Mouse (Mus musculus): ENCODE measurements around the gene Phf19. TPM values are rescaled to one million over a fixed set of nuclear protein-coding genes. Genes with fewer than 3 reads are reported as not detected.

The Phf19 gene
- polyA plus RNA-seq (2017; shearing (Covaris generic)), result 1 to 10 TPM; 1.9 TPM

GRCm38 (mm10) chr2:34913218-34914068 lies at the start of gene Phf19:
Gene Phf19, minus strand, starts transcription at chr2:34914026.
- peak; percentile 59 for ATAC-seq

GRCm38 (mm10) chr2:34963371-34963956 lies 49.6 kb upstream of the Phf19 start:
- peak; percentile 64 for ATAC-seq

- peak; percentile 59 for ATAC-seq
Observed at GRCm38 (mm10) chr2:34962893-34963292, 49.1 kb upstream of the Phf19 start.

DNA sequence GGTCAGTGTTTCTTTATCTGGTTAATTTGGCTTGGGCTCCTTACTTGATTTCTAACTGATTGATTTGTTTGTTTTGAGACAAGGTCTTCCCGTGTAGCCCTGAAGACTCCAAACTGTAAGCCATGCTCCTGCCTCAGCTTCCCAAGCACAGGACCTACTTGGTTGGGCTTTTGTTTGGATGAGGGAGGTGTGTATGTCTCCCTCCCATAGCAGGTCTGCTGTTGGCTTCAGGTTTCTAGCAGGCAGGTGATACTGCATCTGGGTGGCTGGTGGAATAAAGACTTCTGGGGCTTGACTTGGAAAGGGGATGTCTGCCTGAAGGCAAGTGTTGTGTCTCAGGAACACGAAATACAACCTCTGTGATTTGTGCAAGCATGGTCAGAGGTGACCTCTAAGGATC lies 48.4 kb upstream of the Phf19 start:
- ATAC-seq, result no peak

- peak; percentile 7 for ATAC-seq
Observed at GRCm38 (mm10) chr2:34961481-34962036, 47.7 kb upstream of the Phf19 start, which contains the start of gene Traf1. Gene Traf1, minus strand, starts transcription at chr2:34961772.

- ATAC-seq, result no peak
Observed at GRCm38 (mm10) chr2:34960966-34961365, 47.1 kb upstream of the Phf19 start.

- no peak for ATAC-seq
Observed at GRCm38 (mm10) chr2:34960466-34960865, 46.6 kb upstream of the Phf19 start.

DNA sequence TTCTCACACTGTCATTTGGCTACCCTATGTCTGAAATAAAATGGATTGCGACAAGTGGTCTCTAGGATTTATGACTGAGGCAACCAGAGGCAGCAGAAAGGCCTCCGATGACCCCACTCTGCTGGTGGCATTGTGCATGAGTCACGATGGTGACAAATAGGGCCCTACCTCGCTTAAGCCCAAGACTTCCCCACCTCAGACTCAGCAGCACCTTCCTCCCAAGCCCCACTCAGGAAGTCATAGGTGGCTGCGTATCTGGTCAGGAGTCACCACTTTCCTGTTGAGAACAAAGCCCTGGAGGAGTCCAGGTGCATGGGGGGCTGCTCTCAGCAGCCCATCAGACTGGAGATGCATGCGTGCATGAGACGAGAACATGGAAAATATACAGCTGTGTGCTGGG lies 44.8 kb upstream of the Phf19 start:
- ATAC-seq, result peak; percentile 2

GRCm38 (mm10) chr2:34958036-34958435 lies 44.2 kb upstream of the Phf19 start:
- peak; percentile 40 for ATAC-seq

DNA sequence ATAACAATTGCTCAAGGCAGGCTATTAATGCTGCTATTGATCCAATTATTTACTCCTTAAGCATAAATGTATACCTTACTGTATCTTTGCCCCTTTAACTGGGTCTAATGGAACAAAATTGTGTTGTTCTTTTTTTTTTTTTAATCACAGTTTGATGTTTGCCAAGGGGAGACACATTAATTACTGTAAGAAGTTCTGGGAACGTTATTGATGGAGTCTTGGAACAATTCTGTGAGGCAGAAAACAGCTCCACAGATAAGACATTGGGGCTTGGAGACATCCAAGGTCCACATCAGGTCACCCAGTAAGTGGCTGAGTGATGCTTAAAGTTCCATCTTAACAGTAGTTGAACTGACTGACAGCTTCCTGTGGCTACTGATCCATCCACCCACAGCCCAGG lies 43.6 kb upstream of the Phf19 start:
- no peak for ATAC-seq

DNA sequence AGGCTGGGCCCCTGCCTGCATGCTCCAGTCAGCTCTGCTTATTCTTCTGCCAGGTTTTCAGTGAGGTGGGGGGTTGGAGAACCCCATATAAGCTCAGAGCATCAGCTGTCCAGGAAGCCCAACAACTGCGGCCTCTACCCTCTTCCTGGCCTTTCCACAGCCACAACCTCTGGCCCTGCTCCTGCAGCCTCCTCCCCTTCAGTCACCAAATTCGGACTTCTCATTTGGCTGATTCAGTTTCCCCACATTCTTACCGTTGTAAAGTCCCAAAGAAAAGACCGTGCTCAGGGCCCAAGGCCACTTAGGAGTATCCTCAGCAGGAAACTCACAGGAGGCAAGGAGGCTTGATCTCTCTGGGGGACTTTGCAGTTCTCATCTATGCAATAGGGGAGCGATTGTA lies 43.1 kb upstream of the Phf19 start:
- no peak for ATAC-seq

- ATAC-seq, result peak; percentile 11
Observed at GRCm38 (mm10) chr2:34954344-34954743, 40.5 kb upstream of the Phf19 start.

DNA sequence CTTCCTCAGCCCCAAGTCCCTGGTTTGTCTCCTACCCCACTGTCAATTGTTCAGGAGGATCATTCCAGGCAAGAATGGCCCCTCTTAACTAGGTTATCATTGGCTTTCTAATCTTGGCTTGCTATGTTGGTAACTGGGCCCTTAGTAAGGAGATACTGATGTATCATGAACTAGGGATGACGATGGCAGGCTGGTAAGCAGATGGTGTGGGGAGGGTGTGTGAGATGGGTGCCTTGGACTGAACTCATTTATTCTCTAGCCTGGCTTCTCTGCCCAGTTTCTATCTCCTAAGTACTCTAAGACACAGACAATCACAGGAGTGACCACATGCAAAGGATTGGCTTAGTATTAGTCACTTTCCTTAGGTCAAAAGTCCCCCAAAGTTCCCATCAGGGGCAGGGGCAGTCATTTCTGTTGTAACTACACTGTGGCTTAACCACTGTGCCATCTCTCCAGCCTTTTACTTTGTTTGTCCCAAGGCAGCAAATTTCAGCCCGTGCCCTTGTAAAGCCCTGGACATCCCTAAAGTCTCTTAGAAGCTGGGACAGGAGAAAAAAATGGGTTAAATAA lies 39.8 kb upstream of the Phf19 start:
- no peak for ATAC-seq

DNA sequence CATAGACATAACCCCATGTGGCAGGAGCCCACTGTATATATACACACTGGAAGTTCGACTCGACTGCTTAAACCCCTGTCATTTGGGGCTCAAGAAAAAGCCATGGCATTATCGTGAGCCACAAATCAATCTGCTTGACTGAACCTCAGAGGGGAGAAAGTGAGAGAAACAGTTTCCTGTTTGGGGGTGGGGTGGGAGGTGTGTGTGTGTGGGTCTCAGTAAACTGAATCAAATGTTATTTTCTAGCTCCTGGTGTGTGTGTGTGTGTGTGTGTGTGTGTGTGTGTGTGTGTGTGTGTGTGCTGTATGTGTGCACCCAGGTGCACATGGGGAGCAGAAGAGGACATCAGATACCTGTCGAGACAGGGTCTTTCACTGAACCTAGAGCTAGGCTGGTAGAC lies 39.2 kb upstream of the Phf19 start:
- peak; percentile 38 for ATAC-seq

GRCm38 (mm10) chr2:34951469-34951868 lies 37.6 kb upstream of the Phf19 start:
- no peak for ATAC-seq

DNA sequence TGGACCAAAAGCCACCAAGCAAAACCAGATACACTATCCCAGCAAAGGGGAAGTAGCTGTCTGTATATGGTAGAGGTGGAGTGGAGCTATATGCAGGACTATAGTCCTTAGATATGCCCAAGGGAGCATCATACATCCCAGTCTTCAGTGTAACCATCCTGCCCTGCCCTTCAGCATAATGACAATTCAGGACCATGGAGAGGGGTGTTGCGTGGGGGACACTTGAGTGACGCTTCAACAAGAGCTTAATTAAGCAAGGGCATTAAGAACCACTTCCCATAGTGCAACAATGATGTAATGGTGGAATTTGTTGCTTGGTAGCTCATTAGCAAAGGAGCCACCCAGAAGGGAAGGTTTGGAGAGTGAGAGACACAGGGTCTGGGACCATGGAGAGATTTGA lies 34.8 kb upstream of the Phf19 start:
- no peak for ATAC-seq

GRCm38 (mm10) chr2:34946046-34946445 lies 32.2 kb upstream of the Phf19 start:
- ATAC-seq, result no peak

- ATAC-seq, result peak; percentile 31
Observed at GRCm38 (mm10) chr2:34945580-34945979, 31.8 kb upstream of the Phf19 start.

GRCm38 (mm10) chr2:34944761-34945160 lies 30.9 kb upstream of the Phf19 start:
- ATAC-seq, result peak; percentile 92

- no peak for ATAC-seq
Observed at GRCm38 (mm10) chr2:34943556-34944120, 29.8 kb upstream of the Phf19 start.

DNA sequence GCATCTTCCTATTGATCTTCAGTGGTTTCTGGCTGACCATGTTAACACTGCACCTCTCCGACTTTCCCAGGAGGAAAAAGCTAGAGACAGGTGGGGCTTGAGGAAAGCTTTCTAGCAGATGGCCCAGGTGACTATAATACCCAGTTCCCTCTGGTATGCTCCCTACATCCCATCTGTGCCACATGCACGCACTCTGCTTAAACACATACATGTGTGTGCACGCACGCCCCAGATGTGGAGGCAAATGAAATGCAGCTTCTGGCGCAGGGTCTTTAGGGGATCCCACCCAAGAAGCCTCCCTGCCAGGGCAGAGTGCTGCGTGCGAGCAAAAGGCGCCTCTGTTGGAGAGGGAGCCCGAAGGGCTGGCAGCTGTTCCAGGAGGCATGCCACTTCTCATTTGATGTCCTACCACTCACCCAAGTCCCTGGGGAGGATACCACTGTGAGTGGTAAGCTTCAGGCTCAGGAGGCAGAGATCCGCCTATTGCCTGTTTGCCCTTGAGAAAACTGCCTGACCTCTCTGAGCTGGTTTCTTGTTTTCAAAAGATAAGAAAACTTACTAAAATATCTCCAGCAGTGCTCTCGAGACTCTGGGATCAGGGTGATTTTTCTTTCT lies 27.3 kb upstream of the Phf19 start:
- ATAC-seq, result no peak

GRCm38 (mm10) chr2:34940246-34940645 lies 26.4 kb upstream of the Phf19 start:
- ATAC-seq, result no peak
